Mouse (Mus musculus) skeletal muscle tissue, postnatal 0 days (tissue): ENCODE measurements around the gene Relch. TPM values are rescaled to one million over a fixed set of nuclear protein-coding genes. Genes with fewer than 3 reads are reported as not detected.

Experiments used
- polyA plus RNA-seq: library from polyadenylated mRNA; unstranded; fragments of >200 nt; fragmentation: Nextera tagmentation; extraction: Ambion mirVana; gene quantifications from 2 replicates; pipeline ENCODE4 v1.2.1, GENCODE M21; 2015

The Relch gene
- 11.9 and 12.0 TPM in 2 replicates for polyA plus RNA-seq

GRCm38 (mm10) chr1:105663171-105663961 is at the start of gene Relch, which contains the start of gene Pign:
Gene Relch, plus strand, starts transcription at chr1:105663861.
Gene Pign, minus strand, starts transcription at chr1:105663677.

GRCm38 (mm10) chr1:105780457-105781364 is 117.0 kb downstream of the Relch start, which contains the start of gene Tnfrsf11a:
Gene Tnfrsf11a, plus strand, starts transcription at chr1:105780718.

Other genes starting within 250 kb of the Relch start
- gene Pign, start 184 bp upstream of the Relch start, polyA plus RNA-seq, result 3.5 and 4.9 TPM in 2 replicates
- 0.51 and 0.69 TPM in 2 replicates for gene Tnfrsf11a, start 116.9 kb downstream of the Relch start, polyA plus RNA-seq